Mouse (Mus musculus): Measurements from ENCODE around the gene Ptrhd1. TPM values are rescaled to one million over a fixed set of nuclear protein-coding genes. Genes with fewer than 3 reads are reported as not detected.

Ptrhd1 gene
- 2.1 and 3.9 TPM in 2 replicates for total RNA-seq (2014; fragmentation: Nextera tagmentation)
- 2.7 and 3.5 TPM in 2 replicates for total RNA-seq (2017)

DNA sequence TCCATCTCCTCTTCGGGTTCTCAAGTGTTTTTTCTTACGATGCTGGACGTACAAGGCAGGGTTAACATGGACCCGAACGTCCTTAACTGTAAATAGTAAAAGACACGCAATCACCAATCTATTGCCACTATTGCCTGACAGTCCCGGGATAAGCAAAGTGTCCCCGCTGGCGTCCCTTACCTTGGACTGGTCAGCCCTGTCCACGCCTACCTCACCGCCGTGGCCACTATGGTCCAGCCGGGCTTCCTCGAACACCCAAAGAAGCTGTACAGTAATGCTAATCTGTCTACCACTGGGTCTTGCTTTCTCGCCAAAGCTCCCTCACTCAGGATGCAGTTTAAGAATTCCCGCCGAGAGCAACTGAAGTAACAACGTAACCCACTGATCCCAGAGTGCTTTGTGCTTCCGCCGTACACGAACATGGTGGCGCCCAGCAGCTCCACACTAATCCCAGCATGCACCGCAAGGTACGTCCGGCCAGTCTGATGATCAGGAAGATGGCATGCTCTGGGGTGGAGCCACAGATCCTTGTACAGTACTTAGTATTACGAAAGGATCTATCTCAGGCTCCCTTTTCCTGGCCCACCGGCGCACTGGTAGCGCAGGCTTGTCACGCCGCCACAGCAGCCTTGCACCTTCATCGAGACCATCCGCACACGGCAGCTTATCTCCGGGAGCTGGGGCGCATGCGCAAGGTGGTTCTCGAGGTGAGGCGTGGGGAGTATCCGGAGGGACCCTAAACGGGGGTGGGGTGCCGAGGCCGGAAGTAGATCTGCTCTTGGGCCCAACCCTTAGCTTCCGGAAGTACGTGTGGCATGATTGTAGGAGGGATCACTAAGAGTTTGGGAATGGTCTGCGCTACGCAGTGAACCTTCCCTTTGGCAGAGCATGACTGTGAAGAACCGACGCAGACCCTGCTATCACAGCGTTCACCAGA, at the start of gene Ptrhd1, which contains the start of gene Cenpo:
Gene Ptrhd1 (plus strand): TSS at position 456 of the 937 bp plus-strand sequence.
Gene Cenpo (minus strand): TSS at position 723 of the 937 bp plus-strand sequence.
- ATAC-seq (replicated peaks; ENCODE audit: low FRiP score, low TSS enrichment, poor library complexity, severe bottlenecking) = peak; percentile 96

DNA sequence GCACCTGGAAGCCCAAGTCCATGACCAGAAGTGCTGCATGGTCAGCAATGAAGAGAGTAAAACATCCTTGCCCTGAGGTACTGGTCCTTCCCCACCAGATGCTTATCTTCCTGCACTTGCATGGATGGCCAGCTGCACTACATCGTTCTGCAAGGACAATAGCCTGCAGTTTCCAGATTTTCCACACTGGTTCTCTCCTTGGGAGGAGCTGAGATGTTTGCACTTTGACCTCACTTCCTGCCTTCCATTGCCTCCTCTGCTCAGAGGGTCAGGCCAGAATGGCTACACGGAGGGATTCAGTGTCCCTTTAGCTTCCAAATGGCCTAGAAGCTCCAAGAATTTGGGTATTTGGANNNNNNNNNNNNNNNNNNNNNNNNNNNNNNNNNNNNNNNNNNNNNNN, 49.2 kb upstream of the Ptrhd1 start:
- ATAC-seq (replicated peaks; ENCODE audit: low FRiP score, low TSS enrichment, poor library complexity, severe bottlenecking) = no peak

DNA sequence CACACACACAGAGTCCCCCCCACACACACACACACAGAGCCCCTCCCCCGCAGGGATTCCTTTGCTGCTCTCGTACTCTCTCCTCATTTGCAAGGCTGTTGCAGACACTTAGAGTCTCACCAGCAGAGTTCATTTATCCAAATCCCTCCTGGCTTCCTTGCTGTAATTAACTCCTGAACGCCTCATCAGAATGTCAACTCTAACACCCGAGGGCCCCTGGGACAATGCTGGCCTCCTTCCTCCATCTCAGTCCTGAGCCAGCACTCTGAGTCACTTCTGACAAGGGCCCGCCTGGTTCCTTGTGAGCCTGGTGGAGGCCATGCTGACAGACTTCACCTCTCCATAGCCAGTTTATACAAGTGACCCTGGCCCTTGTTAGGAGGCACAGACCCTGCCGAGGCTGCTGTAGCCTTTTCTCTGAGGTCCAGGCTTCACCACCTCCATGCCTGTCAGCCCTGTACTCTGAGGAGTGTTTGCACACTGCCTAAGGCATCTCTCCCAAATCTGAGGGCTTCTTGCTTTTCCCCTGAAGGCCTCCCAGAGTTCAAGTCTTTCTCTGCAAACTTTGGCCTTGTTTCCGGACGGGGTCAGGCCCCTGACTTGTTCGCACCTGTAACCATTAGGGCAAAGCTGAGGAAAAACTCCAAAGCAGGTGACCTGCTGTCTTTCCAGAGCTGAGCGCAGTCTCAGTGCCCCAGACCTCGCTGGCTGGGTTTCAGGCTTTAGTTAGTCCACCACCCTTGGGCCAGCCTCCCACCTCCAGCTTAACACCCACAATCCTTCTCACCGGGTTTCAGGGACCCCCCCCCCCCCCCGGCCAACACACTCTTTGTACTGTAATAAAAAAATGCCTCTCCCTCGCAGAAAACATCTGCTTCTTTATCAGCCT, 45.4 kb upstream of the Ptrhd1 start:
- no peak; the same call in 1 of the 2 replicates for ATAC-seq (replicated peaks; ENCODE audit: low FRiP score, low TSS enrichment, poor library complexity, severe bottlenecking)

DNA sequence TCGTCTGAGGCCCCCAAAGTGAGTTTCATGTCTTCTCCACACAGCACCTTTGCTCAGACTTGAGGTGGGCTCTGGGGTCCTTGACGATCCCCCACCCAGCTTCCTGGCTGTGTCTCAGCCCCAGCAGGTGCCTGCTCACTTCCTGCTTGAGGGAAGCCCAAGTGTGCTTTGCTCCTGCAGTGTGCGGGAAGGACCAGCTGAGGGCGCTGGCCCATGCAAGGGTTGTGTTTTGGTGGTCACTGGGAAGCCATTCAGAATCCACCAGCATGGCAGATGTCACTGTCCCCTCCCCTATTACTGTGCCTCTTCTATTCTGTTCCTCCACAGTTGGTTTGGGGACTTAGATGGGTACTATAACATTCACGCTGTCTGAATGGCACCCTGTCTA, 44.8 kb upstream of the Ptrhd1 start:
- peak; percentile 54; the same call in 1 of the 2 replicates for ATAC-seq (replicated peaks; ENCODE audit: low FRiP score, low TSS enrichment, poor library complexity, severe bottlenecking)

DNA sequence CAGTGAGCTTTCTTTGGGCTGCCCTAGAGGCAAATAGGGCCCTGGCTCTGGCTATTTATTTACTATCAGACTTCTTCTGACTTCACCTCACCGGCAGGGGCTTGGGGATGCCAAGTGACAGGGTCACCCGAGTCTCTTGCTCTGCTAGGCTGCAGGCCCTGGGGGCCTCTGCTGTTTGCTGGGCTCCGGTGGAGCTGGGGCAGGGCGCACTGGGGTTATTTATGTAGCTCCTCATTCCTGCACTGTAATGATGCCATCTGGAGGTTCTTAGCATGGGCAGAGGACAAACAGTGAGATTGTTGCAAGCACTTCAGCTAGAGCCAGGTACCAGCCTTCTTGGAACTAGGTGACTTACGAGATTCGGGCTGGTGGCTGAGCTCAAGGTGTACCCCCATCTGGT, 41.3 kb upstream of the Ptrhd1 start:
- no peak for ATAC-seq (replicated peaks; ENCODE audit: low FRiP score, low TSS enrichment, poor library complexity, severe bottlenecking)

DNA sequence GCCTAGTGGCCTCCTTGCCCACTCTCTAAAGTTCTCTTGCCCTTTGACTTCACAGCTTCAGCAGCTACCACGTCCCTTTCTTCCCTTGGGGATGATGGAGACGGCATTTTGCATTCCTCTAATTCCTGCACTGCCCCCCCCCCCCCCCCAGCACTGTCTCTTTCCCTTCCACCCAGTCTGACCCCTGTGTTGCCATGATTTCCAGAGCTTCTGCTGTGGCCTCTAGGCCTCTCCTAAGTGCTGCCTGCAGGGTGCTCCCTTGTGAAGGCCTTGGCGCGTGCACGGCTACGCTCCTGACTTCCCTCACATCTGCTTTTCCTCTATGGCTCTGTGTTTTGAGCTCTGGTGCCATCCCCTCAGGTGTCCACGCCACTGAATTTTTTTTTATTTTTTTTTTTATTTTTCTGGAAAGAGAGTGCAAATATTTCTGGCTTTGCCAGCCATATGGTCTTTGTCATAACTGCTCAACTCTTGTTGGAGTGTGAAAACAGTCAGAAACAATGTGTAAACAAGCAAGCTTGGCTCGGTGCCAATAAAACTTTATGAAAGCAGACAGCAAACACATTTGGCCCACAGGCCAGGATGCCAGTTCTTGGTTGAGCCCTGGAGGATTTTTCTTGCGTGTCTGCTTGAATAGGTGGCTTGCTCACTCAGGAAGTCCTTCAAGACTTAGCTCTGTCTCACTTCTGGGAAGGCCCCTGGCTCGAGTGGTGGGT, 40.6 kb upstream of the Ptrhd1 start:
- no peak for ATAC-seq (replicated peaks; ENCODE audit: low FRiP score, low TSS enrichment, poor library complexity, severe bottlenecking)

DNA sequence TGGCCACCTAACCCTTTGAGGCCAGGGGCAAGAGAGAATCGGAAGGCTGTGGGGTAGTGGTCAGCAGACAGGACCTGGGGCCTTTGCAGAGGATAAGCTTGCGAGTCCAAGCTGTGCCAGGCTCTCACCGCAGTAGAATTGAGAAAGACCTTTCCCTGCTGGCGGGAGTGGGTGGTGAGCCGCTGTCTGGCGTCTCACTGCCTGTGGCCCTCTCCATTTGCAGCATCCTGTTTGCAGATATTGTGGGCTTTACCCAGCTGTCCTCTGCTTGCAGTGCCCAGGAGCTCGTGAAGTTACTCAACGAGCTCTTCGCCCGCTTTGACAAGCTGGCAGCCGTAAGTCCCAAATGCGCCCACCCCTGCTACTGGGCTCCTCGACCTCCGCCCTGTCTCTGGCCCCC, 39.2 kb upstream of the Ptrhd1 start:
- no peak for ATAC-seq (replicated peaks; ENCODE audit: low FRiP score, low TSS enrichment, poor library complexity, severe bottlenecking)

DNA sequence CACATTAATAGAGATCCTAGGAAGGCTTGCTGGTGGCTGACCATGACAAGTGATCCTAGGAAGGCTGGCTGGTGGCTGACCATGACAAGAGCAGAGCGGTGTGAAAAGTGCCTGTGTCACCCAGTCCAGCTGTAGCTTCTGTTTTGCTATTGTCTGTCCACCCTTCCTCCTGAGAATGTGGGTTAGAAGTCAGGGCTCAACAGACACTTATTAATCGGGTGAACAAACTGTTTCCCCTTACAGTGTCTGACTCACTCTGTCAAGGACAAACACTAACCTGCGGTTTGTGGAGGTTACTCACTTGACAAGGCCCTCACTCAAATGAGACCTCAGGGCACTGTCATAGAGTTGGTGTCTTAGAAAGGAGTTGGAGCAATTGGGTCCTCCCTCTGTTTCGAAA, 35.1 kb upstream of the Ptrhd1 start:
- no peak for ATAC-seq (replicated peaks; ENCODE audit: low FRiP score, low TSS enrichment, poor library complexity, severe bottlenecking)

DNA sequence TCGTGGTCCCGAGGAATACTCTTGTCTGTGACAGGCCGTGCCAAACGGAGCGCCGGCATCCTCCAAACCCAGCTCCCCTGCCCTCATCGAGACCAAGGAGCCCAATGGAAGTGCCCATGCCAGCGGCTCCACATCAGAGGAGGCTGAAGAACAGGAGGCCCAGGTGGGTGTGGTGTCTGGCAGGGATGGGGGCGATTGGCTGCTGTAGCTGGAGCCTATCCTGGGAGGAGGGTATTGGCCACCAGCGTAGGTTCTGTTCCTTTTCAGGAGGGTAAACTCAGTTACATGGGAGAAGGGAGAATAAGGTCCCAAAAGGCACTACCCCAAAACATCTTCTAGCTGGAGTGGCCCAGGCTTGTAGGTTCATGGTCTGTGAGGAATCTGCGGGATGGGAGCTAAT, 34.6 kb upstream of the Ptrhd1 start:
- ATAC-seq (replicated peaks; ENCODE audit: low FRiP score, low TSS enrichment, poor library complexity, severe bottlenecking) = no peak

DNA sequence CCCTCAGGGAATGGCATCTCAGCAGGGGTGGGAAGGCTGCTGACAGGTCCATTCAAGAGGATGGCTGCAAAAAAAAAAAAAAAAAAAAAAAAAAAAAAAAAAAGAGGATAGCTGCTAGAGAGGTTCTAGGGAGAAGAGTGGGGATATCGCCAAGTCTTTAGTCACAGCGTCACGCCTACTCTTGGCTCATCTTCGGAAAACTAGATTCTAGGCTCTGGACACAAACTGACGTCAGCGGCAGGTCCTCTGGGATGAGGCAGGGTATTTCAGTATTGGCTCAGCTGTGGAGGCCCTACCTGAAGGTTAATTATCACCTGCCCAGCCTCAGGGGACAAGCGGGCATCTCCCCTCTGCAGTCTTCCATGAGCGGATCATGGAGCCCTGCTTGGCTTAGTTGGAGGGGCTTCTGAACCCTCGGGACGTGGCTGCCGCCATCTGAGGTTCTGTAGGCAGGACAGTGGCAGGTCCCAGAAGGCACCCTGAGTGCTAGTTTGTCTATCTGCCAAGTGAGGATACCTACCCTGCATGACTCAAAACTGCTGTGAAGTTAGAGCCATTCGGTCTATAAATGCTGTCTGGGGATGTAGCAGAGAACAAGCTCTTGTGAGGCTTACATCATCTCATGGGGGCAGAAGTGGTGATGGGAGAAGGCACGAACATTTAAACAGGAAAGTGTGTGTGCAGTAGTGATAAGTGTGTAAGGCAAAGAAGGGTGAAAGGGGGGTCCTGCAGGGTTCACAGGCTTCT, 32.2 kb upstream of the Ptrhd1 start:
- ATAC-seq (replicated peaks; ENCODE audit: low FRiP score, low TSS enrichment, poor library complexity, severe bottlenecking) = no peak

DNA sequence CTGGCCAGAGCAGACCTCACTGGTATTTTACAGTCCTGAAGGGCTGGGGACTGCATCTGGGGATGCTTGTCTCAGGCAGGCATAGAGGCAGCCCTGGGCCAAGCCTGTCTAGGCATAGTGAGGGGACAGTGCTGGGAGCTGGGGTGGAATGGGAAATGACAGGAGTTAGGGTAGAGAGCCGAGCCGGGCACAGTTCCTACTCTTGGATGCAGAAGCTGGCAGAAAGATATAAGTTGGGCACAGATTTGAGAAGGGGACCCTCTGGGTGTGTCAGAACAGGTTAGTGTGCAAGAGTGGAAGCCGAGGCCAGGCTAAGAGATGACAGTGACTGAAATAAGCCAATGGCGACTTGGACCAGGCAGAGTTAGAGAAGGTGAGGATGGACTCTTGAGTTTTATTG, 31.6 kb upstream of the Ptrhd1 start:
- ATAC-seq (replicated peaks; ENCODE audit: low FRiP score, low TSS enrichment, poor library complexity, severe bottlenecking) = no peak

DNA sequence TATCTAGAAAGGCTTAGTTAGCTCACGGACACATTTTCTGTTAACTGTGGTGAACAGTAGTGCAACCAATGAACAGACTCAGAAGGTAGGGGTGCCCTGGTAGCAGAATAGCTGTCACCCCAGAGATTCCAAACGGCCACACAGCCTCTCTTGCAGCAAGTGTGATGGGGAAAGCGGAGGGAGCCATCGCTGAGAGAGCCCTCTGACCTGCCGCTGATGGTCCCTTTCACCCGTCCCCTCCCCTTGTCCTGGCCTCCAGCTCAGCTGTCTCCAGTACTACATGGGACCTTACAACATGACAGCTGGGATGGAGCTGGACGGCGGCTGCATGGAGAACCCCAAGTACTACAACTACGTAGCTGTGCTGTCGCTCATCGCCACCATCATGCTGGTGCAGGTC, 27.7 kb upstream of the Ptrhd1 start:
- ATAC-seq (replicated peaks; ENCODE audit: low FRiP score, low TSS enrichment, poor library complexity, severe bottlenecking) = no peak

DNA sequence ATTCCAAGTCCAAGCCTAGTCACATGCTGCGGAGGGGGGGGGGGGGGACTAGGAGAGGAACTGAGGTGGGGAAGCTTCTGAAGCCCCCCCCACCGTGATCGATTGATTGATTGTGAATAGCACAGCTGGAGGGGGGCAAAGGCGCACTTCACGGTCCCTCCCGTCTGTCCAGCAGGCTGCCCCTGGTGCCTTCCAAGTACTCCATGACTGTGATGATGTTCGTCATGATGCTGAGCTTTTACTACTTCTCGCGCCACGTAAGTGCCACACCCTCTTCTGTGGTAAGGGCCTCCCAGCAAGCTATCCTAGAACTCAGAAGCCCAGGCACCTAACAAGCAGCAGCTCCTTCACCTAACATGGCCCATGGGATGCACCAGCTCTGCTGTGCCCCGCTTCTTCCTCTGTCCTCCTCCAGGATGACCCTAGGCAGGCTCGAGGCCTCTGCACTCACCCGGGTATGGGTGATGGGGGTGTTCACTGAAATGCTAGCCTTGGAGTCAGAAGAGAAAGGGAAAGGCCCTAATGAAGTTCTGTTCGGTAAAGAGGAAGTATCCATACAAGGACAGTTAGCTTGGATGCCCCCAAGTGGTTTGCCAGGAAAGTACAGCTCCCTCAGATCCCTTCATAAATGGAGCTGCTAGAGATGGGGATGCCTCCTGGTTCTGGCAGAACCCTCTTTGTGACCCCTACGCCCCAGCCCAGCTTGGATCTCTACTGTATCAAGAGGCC, 25.3 kb upstream of the Ptrhd1 start:
- peak; percentile 74 for ATAC-seq (replicated peaks; ENCODE audit: low FRiP score, low TSS enrichment, poor library complexity, severe bottlenecking)

DNA sequence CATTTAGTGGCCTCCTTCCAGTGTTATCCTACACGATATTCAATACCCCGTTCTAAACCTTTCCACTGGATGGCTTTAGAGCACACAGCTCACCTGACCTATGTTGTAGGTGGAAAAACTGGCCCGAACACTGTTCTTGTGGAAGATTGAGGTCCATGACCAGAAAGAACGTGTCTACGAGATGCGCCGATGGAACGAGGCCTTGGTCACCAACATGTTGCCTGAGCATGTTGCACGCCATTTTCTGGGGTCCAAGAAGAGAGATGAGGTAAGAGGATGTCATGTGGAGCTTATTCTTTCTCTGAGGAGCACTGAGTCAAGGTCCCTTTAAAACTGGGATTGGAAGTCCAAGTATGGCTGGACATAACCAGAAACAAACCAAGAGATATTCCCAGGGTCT, 24.6 kb upstream of the Ptrhd1 start:
- ATAC-seq (replicated peaks; ENCODE audit: low FRiP score, low TSS enrichment, poor library complexity, severe bottlenecking) = no peak

DNA sequence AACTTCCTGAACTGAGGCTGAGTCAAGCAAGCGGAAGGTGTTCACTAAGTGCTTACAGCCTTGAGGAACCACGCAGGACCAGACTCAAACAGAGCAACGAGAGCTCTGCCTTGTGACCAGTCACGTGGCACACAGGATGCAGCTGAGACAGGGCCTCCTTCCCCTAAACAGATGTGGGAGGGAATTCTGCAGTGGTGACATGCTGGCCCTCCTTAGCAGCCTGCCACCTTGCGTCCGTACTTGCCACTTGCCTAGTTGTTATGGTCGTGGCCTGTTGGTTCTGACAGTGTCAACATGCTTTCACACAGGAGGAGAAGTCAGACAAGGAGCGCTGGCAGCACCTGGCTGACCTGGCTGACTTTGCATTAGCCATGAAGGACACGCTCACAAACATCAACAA, 22.7 kb upstream of the Ptrhd1 start:
- no peak for ATAC-seq (replicated peaks; ENCODE audit: low FRiP score, low TSS enrichment, poor library complexity, severe bottlenecking)

DNA sequence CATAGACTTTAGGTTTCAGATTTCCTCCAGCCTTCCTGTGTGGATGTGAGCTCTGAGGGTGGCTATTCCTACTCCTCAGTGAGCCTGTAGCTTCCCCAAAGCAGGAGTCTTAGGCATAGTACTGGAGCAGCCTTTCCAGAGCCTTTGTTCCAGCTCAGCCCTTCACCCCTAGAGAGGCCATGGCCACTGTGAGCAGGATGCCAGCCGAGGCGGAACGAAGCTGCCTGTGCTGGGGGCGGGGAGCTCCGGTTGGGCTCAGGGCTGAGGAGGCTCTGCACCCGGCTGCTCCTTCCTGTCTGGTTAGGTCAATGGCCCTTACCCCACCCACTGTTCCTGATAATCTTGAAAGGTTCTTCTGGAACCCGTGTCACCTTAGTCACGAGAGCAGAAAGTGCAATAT, 20.9 kb upstream of the Ptrhd1 start:
- no peak for ATAC-seq (replicated peaks; ENCODE audit: low FRiP score, low TSS enrichment, poor library complexity, severe bottlenecking)

DNA sequence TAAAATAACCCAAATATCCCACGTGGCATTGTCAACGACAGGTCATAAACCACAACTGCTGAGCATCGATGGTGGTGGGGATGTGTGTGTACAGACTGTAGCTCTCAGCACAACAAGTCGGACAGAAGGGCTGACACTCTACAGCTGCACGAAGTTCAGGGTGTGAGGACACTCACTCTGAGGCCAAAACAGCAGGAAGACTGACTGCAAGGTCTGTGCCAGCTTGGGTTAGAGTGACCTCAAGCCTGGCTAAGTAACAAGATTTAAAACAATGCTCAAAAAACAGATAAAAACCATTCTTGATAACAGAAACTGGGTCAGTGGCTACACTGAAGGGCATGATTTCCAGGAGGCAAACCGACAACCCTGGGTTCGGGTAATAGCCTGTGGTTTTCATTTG, 3.7 kb upstream of the Ptrhd1 start:
- no peak for ATAC-seq (replicated peaks; ENCODE audit: low FRiP score, low TSS enrichment, poor library complexity, severe bottlenecking)

DNA sequence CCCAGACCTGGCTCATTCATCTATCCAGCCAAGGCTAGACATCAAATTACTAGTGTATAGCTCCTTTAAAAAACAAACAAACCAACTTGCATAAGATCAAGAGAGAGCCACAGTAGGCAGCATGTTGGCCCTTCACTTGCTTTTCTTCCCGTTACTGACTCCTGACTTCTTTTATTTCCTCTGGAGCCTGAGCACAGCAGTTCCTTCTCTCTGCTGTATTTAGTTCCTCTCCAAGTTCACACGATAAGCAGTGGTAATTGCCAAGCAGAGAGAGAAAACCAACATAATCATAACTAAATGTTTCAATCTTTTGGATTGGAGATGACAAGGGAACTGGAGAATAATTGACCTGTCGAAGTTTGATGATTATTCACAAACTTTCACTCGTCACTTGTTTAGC, 1.1 kb upstream of the Ptrhd1 start:
- no peak for ATAC-seq (replicated peaks; ENCODE audit: low FRiP score, low TSS enrichment, poor library complexity, severe bottlenecking)
